Mouse (Mus musculus): ENCODE data around the gene Ephb1. TPM values are rescaled to one million over a fixed set of nuclear protein-coding genes. Genes with fewer than 3 reads are reported as not detected.

The Ephb1 gene
- polyA plus RNA-seq, 1 experiment = 48.1 TPM

- WGBS = 89% methylated on average over 7 of the region's 7 CpGs
- Histone ChIP-seq H3K27me3 (ENCODE audit: control insufficient read depth, insufficient read depth, low read length) (no peaks in the 10 kb centered on the region), H3K27ac (ENCODE audit: insufficient read depth, low read length) (no peak overlapping the region), H3K4me1 (ENCODE audit: control insufficient read depth, insufficient read depth, low read length) (no peaks in the 10 kb centered on the region), H3K4me3 (replicated peaks; ENCODE audit: insufficient read depth, low read depth, low read length) (no peak overlapping the region)
- DNase-seq = no peak
- no peak for TF ChIP-seq POLR2A (IDR thresholded peaks at IDR 0.05; ENCODE audit: borderline replicate concordance, insufficient read depth, low read length)
- no peak for TF ChIP-seq CTCF (IDR thresholded peaks at IDR 0.05; ENCODE audit: borderline replicate concordance, insufficient read depth, low read depth, low read length)
Observed at GRCm38 (mm10) chr9:101982378-101982777, 372.1 kb downstream of the Ephb1 start.

GRCm38 (mm10) chr9:101981161-101981560, 373.3 kb downstream of the Ephb1 start:
- Histone ChIP-seq H3K4me1 (ENCODE audit: control insufficient read depth, insufficient read depth, low read length) (no peaks in the 10 kb centered on the region), H3K4me3 (replicated peaks; ENCODE audit: insufficient read depth, low read depth, low read length) (no peak overlapping the region), H3K27ac (ENCODE audit: insufficient read depth, low read length) (no peak overlapping the region), H3K27me3 (ENCODE audit: control insufficient read depth, insufficient read depth, low read length) (no peaks in the 10 kb centered on the region)
- TF ChIP-seq POLR2A (IDR thresholded peaks at IDR 0.05; ENCODE audit: borderline replicate concordance, insufficient read depth, low read length) = no peak
- TF ChIP-seq CTCF (IDR thresholded peaks at IDR 0.05; ENCODE audit: borderline replicate concordance, insufficient read depth, low read depth, low read length) = no peak
- no peak for DNase-seq
- 73% methylated on average over 2 of the region's 2 CpGs for WGBS

GRCm38 (mm10) chr9:101976884-101977465, 377.5 kb downstream of the Ephb1 start:
- Histone ChIP-seq H3K27me3 (ENCODE audit: control insufficient read depth, insufficient read depth, low read length) (no peaks in the 10 kb centered on the region), H3K4me1 (ENCODE audit: control insufficient read depth, insufficient read depth, low read length) (no peaks in the 10 kb centered on the region), H3K4me3 (replicated peaks; ENCODE audit: insufficient read depth, low read depth, low read length) (no peak overlapping the region), H3K27ac (ENCODE audit: insufficient read depth, low read length) (no peak overlapping the region)
- no peak for DNase-seq
- WGBS = 92% methylated on average over 4 of the region's 4 CpGs
- no peak for TF ChIP-seq POLR2A (IDR thresholded peaks at IDR 0.05; ENCODE audit: borderline replicate concordance, insufficient read depth, low read length)
- TF ChIP-seq CTCF (IDR thresholded peaks at IDR 0.05; ENCODE audit: borderline replicate concordance, insufficient read depth, low read depth, low read length) = no peak

GRCm38 (mm10) chr9:101972314-101972713, 382.2 kb downstream of the Ephb1 start:
- Histone ChIP-seq H3K27ac (ENCODE audit: insufficient read depth, low read length) (no peak overlapping the region), H3K4me3 (replicated peaks; ENCODE audit: insufficient read depth, low read depth, low read length) (no peak overlapping the region), H3K27me3 (ENCODE audit: control insufficient read depth, insufficient read depth, low read length) (no peaks in the 10 kb centered on the region), H3K4me1 (ENCODE audit: control insufficient read depth, insufficient read depth, low read length) (0 out of 2 replicates have a peak, but pooled peaks cover 3% of the 10 kb centered on the region)
- 60% methylated on average over 8 of the region's 8 CpGs for WGBS
- TF ChIP-seq POLR2A (IDR thresholded peaks at IDR 0.05; ENCODE audit: borderline replicate concordance, insufficient read depth, low read length) (no peak), CTCF (IDR thresholded peaks at IDR 0.05; ENCODE audit: borderline replicate concordance, insufficient read depth, low read depth, low read length) (no peak)
- no peak for DNase-seq

GRCm38 (mm10) chr9:101971806-101972205, 382.7 kb downstream of the Ephb1 start:
- Histone ChIP-seq H3K4me1 (ENCODE audit: control insufficient read depth, insufficient read depth, low read length) (0 out of 2 replicates have a peak, but pooled peaks cover 3% of the 10 kb centered on the region), H3K27me3 (ENCODE audit: control insufficient read depth, insufficient read depth, low read length) (no peaks in the 10 kb centered on the region), H3K4me3 (replicated peaks; ENCODE audit: insufficient read depth, low read depth, low read length) (no peak overlapping the region), H3K27ac (ENCODE audit: insufficient read depth, low read length) (no peak overlapping the region)
- TF ChIP-seq CTCF (IDR thresholded peaks at IDR 0.05; ENCODE audit: borderline replicate concordance, insufficient read depth, low read depth, low read length) (no peak), POLR2A (IDR thresholded peaks at IDR 0.05; ENCODE audit: borderline replicate concordance, insufficient read depth, low read length) (no peak)
- WGBS = 31% methylated on average over 6 of the region's 6 CpGs
- peak in 1 of 2 experiments; percentile 10 for DNase-seq

GRCm38 (mm10) chr9:101956228-101956627, 398.3 kb downstream of the Ephb1 start:
- peak in 1 of 2 experiments; percentile 10 for DNase-seq
- TF ChIP-seq POLR2A (IDR thresholded peaks at IDR 0.05; ENCODE audit: borderline replicate concordance, insufficient read depth, low read length) (no peak), CTCF (IDR thresholded peaks at IDR 0.05; ENCODE audit: borderline replicate concordance, insufficient read depth, low read depth, low read length) (no peak)
- H3K4me3 ChIP-seq (replicated peaks; ENCODE audit: insufficient read depth, low read depth, low read length) = no peak overlapping the region
- H3K27me3 ChIP-seq (ENCODE audit: control insufficient read depth, insufficient read depth, low read length) = no peaks in the 10 kb centered on the region
- no peak overlapping the region for H3K27ac ChIP-seq (ENCODE audit: insufficient read depth, low read length)
- 26% methylated on average over 4 of the region's 4 CpGs for WGBS
- peaks cover 6% of the 10 kb centered on the region; the same call in 1 of the 2 replicates for H3K4me1 ChIP-seq (ENCODE audit: control insufficient read depth, insufficient read depth, low read length)

- H3K27me3 ChIP-seq (ENCODE audit: control insufficient read depth, insufficient read depth, low read length) = no peaks in the 10 kb centered on the region
- 87% methylated on average over 4 of the region's 4 CpGs for WGBS
- H3K27ac ChIP-seq (ENCODE audit: insufficient read depth, low read length) = no peak overlapping the region
- no peak overlapping the region for H3K4me3 ChIP-seq (replicated peaks; ENCODE audit: insufficient read depth, low read depth, low read length)
- no peak for DNase-seq
- H3K4me1 ChIP-seq (ENCODE audit: control insufficient read depth, insufficient read depth, low read length) = peaks cover 6% of the 10 kb centered on the region; the same call in 1 of the 2 replicates
- TF ChIP-seq CTCF (IDR thresholded peaks at IDR 0.05; ENCODE audit: borderline replicate concordance, insufficient read depth, low read depth, low read length) (no peak), POLR2A (IDR thresholded peaks at IDR 0.05; ENCODE audit: borderline replicate concordance, insufficient read depth, low read length) (no peak)
Observed at GRCm38 (mm10) chr9:101954529-101954928, 400.0 kb downstream of the Ephb1 start.

GRCm38 (mm10) chr9:101950101-101950500, 404.4 kb downstream of the Ephb1 start:
- Histone ChIP-seq H3K4me3 (replicated peaks; ENCODE audit: insufficient read depth, low read depth, low read length) (no peak overlapping the region), H3K27ac (ENCODE audit: insufficient read depth, low read length) (no peak overlapping the region), H3K27me3 (ENCODE audit: control insufficient read depth, insufficient read depth, low read length) (no peaks in the 10 kb centered on the region), H3K4me1 (ENCODE audit: control insufficient read depth, insufficient read depth, low read length) (peaks cover 3% of the 10 kb centered on the region; the same call in 1 of the 2 replicates)
- TF ChIP-seq CTCF (IDR thresholded peaks at IDR 0.05; ENCODE audit: borderline replicate concordance, insufficient read depth, low read depth, low read length) (no peak), POLR2A (IDR thresholded peaks at IDR 0.05; ENCODE audit: borderline replicate concordance, insufficient read depth, low read length) (no peak)
- WGBS = 61% methylated on average over 3 of the region's 3 CpGs
- DNase-seq = no peak

Measured in cerebellum, adult 2 months (tissue).